Mouse (Mus musculus) stomach, embryonic 15.5 days (tissue): ENCODE measurements at regions not wholly inside any gene's neighbourhood (a gene's known extent, or its start where the extent isn't known, plus 50 kb on each side); places are given as distances from the start of the nearest gene placed in this dataset.

ENCODE experiments used
- ATAC-seq: fragments of 200-750 bp; cut with Nextera tagmentation; 2 replicates; pipeline ENCODE4 v1.8.0; 2017; ENCODE audit warnings: low read depth, moderate number of reproducible peaks, moderate TSS enrichment; ENCODE audit not compliant: insufficient read depth, low FRiP score
- H3K27ac ChIP-seq: fragments of 300-500 bp; sonication (generic); 2 replicates; pipeline ENCODE4 v1.5.1; 2015; ENCODE audit warnings: mild to moderate bottlenecking, inconsistent platforms
- H3K27me3 ChIP-seq: fragments of 300-500 bp; sonication (generic); replicated peaks from 2 replicates; pipeline ENCODE4 v1.6.1; 2015; ENCODE audit warnings: inconsistent platforms
- H3K36me3 ChIP-seq: fragments of 300-500 bp; sonication (generic); 2 replicates; pipeline ENCODE4 v1.6.1; 2015; ENCODE audit warnings: inconsistent platforms
- H3K4me1 ChIP-seq: fragments of 300-500 bp; sonication (generic); 2 replicates; pipeline ENCODE4 v1.6.1; 2015; ENCODE audit warnings: inconsistent platforms
- H3K4me2 ChIP-seq: fragments of 300-500 bp; sonication (generic); 2 replicates; pipeline ENCODE4 v1.6.1; 2015; ENCODE audit warnings: mild to moderate bottlenecking, inconsistent platforms
- H3K4me3 ChIP-seq: fragments of 300-500 bp; sonication (generic); replicated peaks from 2 replicates; pipeline ENCODE4 v1.5.1; 2015; ENCODE audit warnings: inconsistent platforms
- H3K9ac ChIP-seq: fragments of 300-500 bp; sonication (generic); 2 replicates; pipeline ENCODE4 v1.6.1; 2015; ENCODE audit warnings: inconsistent platforms
- H3K9me3 ChIP-seq: fragments of 300-500 bp; sonication (generic); 2 replicates; pipeline ENCODE4 v1.6.1; 2016; ENCODE audit warnings: inconsistent platforms
- WGBS: fragments of 180-500 bp; shearing (Covaris S2); methylation state at CpG from one replicate; pipeline ENCODE4 v1.1.7; 2015; 5-methylcytosine and 5-hydroxymethylcytosine counted together

DNA sequence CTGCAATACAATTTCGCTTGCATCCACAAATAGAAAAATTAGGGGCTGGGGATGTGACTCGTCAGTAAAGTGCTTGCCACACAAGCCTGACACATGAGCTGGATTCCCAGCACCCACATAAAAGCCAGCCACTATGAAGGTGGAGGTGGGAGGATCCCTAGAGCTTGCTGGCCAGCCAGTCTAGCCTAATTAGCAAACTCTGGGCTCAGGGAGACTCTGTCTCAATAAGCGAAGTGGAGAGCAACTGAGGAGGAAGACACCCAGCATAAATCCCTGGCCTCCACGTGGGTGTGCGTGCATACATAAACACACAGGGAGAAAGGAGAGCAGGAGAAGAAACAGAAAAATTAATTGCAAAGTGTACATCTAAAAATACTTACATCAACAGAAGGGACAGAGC lies 134.1 kb upstream of the Gm6657 start:
- H3K27ac ChIP-seq, result no peak overlapping the region
- H3K36me3 ChIP-seq, result no peaks in the 10 kb centered on the region
- no peak overlapping the region for H3K4me3 ChIP-seq
- 0 out of 2 replicates have a peak, but pooled peaks cover 6% of the 10 kb centered on the region for H3K27me3 ChIP-seq
- 51% methylated on average over 5 of the region's 5 CpGs for WGBS
- H3K9me3 ChIP-seq, result no peaks in the 10 kb centered on the region
- H3K9ac ChIP-seq, result no peak overlapping the region
- no peak for ATAC-seq
- H3K4me2 ChIP-seq, result no peak overlapping the region
- H3K4me1 ChIP-seq, result 0 out of 2 replicates have a peak, but pooled peaks cover 2% of the 10 kb centered on the region

DNA sequence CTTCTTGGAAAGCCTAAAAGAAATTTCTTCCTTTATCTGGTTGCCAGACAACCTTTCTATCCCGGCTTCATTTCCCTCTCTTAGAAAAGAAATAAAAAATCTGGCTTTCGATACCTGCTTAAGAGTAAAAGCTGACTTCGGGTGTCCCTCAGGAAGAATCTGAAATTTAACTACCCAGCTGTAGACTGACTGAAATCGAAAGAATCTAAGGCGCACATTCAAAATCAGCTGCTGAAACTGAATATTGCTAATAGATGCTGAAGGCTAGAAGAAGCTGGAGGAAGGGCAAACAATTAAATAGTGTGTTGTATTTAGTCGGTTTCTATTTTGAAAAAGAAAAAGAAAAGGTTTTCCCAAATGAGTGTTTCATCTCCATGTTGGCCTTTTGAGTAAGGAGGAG lies 128.0 kb upstream of the Gm6657 start:
- Histone ChIP-seq H3K9me3 (no peaks in the 10 kb centered on the region), H3K27ac (no peak overlapping the region), H3K36me3 (no peaks in the 10 kb centered on the region), H3K4me3 (no peak overlapping the region), H3K9ac (no peak overlapping the region), H3K27me3 (no peaks in the 10 kb centered on the region), H3K4me2 (no peak overlapping the region), H3K4me1 (no peaks in the 10 kb centered on the region)
- no peak for ATAC-seq
- 87% methylated on average over 6 of the region's 6 CpGs for WGBS

DNA sequence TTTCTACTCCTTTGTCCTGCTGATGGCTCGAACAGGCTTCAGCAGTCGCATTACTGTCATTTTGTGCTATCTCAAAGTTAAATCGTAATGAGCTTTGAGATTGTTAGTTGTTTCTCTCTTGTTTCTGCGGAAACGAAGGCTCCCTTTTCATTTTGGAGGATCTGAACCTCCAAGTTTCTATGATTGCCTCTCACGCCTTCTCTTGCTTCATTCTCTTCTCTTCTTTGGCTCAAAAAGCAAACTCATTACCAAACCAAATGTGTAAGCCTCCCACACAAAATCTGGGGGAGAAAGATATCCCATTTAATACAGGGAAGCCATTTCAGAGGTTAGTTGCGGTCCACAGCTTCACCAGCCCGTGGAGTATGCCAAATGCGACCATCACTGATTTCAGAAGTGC lies 121.1 kb upstream of the Gm6657 start:
- H3K4me3 ChIP-seq, result no peak overlapping the region
- H3K4me1 ChIP-seq, result no peaks in the 10 kb centered on the region
- no peak for ATAC-seq
- no peaks in the 10 kb centered on the region for H3K9me3 ChIP-seq
- H3K27ac ChIP-seq, result no peak overlapping the region
- H3K4me2 ChIP-seq, result no peak overlapping the region
- WGBS, result 85% methylated on average over 9 of the region's 9 CpGs
- H3K9ac ChIP-seq, result no peak overlapping the region
- H3K27me3 ChIP-seq, result no peaks in the 10 kb centered on the region
- no peaks in the 10 kb centered on the region for H3K36me3 ChIP-seq

DNA sequence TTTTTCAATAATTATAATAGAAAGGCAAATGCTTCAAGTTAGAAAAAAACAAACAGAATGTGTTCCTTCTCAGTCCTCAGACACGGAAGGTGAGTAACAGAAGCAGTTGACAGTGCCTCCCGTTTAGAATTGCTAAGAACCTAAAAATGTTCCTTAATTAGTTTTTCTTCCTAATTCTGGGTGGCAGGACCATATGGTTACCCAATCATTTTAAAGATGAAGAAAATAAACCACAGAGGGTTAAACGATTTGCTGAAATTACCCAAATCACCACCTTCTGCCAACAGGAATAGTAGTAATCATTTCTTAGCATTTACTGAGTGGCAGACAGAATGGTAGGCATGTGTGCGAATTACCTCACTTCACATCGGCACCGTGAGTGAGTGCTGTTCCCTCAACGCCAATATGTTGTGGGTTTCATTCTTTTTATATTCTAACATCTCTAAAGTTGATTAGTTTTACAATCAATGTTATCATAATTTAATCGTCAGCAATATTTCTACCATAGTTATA lies 119.7 kb upstream of the Gm6657 start:
- Histone ChIP-seq H3K36me3 (no peaks in the 10 kb centered on the region), H3K4me3 (no peak overlapping the region), H3K4me1 (no peaks in the 10 kb centered on the region), H3K27me3 (no peaks in the 10 kb centered on the region), H3K4me2 (no peak overlapping the region), H3K27ac (no peak overlapping the region), H3K9me3 (no peaks in the 10 kb centered on the region), H3K9ac (no peak overlapping the region)
- no peak for ATAC-seq
- 89% methylated on average over 8 of the region's 8 CpGs for WGBS

DNA sequence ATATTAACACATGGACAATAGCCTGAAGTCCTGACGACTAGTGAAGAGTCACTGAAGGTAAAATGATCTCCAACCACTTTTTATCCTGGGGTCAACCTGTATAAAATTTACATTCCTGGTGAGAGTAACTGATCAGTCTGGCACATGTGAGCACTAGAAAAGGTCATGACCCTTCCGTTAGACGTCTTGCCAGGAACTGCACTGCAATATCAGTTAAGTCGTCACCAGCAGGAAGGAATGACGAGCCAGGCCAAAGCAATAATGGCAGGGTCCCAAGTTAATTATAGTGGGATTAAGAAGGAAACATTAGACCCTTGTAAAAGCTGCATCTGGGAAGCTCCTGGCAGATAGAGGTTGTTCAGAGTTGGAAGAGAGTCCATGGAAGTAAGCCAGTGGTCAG lies 116.8 kb upstream of the Gm6657 start:
- ATAC-seq, result no peak

DNA sequence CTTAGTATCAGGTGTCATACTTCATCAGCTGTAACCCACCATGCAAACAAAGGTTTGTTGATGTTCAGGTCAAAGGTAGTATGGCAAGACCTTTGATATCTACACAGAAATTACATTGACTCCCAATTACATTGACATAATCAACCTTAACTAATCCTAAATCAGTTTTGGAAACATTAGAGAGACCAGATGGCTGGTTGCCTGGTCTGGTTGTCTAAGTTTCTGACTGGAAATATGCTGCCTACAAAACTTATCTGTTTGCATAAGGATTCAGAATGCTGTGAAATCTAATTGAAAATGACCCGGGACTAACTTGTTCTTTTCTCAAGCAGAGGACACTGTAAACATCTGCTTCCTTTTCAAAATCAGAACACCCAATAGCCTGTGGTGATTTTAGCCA lies 111.9 kb upstream of the Gm6657 start:
- no peak overlapping the region for H3K9ac ChIP-seq
- no peak overlapping the region for H3K27ac ChIP-seq
- H3K4me3 ChIP-seq, result no peak overlapping the region
- H3K27me3 ChIP-seq, result no peaks in the 10 kb centered on the region
- H3K9me3 ChIP-seq, result no peaks in the 10 kb centered on the region
- no peaks in the 10 kb centered on the region for H3K36me3 ChIP-seq
- H3K4me2 ChIP-seq, result no peak overlapping the region
- ATAC-seq, result no peak
- H3K4me1 ChIP-seq, result no peaks in the 10 kb centered on the region
- 61% methylated on average over 1 of the region's 1 CpGs for WGBS

More for the DNA sequence above, 116.8 kb upstream of the Gm6657 start:
- Histone ChIP-seq H3K4me3 (no peak overlapping the region), H3K4me2 (no peak overlapping the region), H3K36me3 (no peaks in the 10 kb centered on the region), H3K27ac (no peak overlapping the region), H3K4me1 (no peaks in the 10 kb centered on the region), H3K27me3 (no peaks in the 10 kb centered on the region), H3K9me3 (no peaks in the 10 kb centered on the region), H3K9ac (no peak overlapping the region)
- WGBS, result 47% methylated on average over 5 of the region's 5 CpGs

DNA sequence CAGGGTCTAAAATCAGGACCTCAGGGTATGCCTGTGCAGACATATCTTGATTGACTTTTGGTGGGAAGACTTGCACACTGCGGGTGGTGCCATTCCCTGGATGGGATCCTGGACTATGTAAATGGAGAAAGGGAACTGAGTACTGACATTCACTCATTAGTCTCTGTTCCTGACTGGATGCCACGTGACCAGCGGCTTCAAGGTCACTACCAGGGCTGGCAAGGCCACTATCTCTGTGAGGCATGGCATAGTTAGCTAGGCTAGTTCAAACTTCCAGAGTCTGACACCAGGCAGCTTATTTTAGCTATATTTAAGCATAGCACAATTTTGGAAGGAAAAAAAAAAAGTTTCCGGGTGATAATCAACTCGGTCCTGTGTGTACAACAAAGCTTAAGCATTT lies 108.0 kb upstream of the Gm6657 start:
- 78% methylated on average over 5 of the region's 5 CpGs for WGBS
- Histone ChIP-seq H3K27ac (no peak overlapping the region), H3K4me3 (no peak overlapping the region), H3K9ac (no peak overlapping the region), H3K27me3 (no peaks in the 10 kb centered on the region), H3K9me3 (no peaks in the 10 kb centered on the region), H3K4me2 (no peak overlapping the region), H3K4me1 (no peaks in the 10 kb centered on the region), H3K36me3 (no peaks in the 10 kb centered on the region)
- ATAC-seq, result no peak

DNA sequence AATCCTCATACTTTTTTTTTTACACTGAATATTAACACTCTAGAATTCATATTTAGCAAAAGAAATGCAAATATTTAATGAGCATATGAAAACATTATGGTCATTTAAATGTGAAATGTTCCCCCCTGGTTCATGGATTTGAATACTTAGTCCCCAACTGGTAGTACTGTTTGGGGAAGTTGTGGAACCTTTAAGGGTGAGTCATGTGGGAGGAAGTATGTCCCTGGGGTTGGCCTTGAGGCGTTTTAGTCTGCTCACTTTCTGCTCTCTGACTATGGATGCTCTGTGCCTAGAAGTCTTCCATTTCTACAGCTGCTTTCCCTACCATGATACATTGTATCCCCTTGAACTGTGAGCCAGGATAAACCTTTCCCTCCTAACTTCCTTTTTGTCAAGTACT lies 106.1 kb upstream of the Gm6657 start:
- WGBS, result 43% methylated on average over 1 of the region's 1 CpGs

DNA sequence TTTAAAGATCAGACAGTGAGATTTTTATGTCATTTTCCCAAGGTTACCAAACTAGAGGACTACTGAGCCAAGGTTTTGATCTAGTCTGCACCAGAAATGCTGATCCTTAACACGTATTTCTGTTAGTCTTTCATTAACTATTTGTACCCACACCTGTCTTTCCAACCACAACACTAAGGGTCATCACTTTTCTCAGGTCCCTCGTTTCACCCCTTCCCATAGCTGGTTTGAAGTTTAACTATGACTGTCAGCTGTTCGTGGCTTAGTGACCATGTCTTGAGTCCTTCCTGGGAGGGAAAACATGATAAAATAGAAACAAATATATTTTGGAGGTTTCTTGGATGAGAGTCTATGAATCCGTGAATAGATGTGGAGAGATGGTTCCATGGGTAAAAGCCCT lies 99.6 kb upstream of the Gm6657 start:
- 78% methylated on average over 4 of the region's 4 CpGs for whole genome bisulfite sequencing
- no peaks in the 10 kb centered on the region for H3K9me3 ChIP-seq
- no peaks in the 10 kb centered on the region for H3K36me3 ChIP-seq
- no peak overlapping the region for H3K4me3 ChIP-seq
- no peaks in the 10 kb centered on the region for H3K27me3 ChIP-seq
- no peak overlapping the region for H3K27ac ChIP-seq
- no peak overlapping the region for H3K4me2 ChIP-seq
- ATAC-seq, result no peak
- H3K9ac ChIP-seq, result no peak overlapping the region
- no peaks in the 10 kb centered on the region for H3K4me1 ChIP-seq

More for the DNA sequence above, 106.1 kb upstream of the Gm6657 start:
- Histone ChIP-seq H3K4me3 (no peak overlapping the region), H3K4me2 (no peak overlapping the region), H3K9me3 (no peaks in the 10 kb centered on the region), H3K36me3 (no peaks in the 10 kb centered on the region), H3K4me1 (no peaks in the 10 kb centered on the region), H3K27ac (no peak overlapping the region), H3K9ac (no peak overlapping the region), H3K27me3 (no peaks in the 10 kb centered on the region)
- ATAC-seq, result no peak

DNA sequence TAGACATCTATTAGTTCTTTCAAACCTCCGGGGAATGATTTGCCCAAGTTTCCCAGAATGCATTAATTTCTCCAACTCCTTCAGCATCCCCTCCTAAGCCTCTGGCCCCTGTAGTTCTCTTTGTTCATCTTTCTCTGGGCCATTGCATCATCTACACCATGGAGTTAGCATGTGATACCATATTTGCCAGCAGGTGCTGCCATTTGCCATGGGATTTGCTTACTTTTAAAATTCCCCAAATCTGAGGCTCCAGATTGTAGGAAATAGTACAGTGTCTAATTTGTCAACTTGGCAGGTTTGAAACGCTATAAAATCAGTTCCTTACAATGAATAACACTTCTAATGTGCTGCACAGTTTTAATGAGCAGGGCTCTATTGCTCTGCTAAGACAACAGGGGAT lies 98.7 kb upstream of the Gm6657 start:
- Histone ChIP-seq H3K27ac (no peak overlapping the region), H3K4me2 (no peak overlapping the region), H3K9ac (no peak overlapping the region), H3K4me3 (no peak overlapping the region), H3K36me3 (no peaks in the 10 kb centered on the region), H3K27me3 (no peaks in the 10 kb centered on the region), H3K4me1 (no peaks in the 10 kb centered on the region), H3K9me3 (no peaks in the 10 kb centered on the region)
- ATAC-seq, result no peak
- WGBS, result 56% methylated on average over 2 of the region's 2 CpGs

DNA sequence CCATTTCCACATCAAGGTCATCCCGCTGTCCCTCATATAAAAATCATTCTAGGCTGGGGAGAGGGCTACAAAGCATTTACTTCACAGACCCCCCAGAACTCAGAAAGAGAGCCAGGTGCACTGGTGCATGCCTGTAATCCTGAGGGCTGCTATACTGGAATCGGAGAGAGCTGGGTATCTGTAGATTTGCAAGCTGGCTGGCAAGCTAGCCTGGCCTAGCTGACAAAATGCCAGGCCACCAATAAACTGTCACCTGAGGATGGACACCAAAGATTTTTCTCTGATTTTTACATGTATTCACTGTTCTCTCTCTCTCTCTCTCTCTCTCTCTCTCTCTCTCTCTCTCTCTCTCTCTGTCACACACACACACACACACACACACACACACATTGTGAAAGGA lies 98.1 kb upstream of the Gm6657 start:
- Histone ChIP-seq H3K4me3 (no peak overlapping the region), H3K27ac (no peak overlapping the region), H3K4me1 (no peaks in the 10 kb centered on the region), H3K27me3 (no peaks in the 10 kb centered on the region), H3K9me3 (no peaks in the 10 kb centered on the region), H3K9ac (no peak overlapping the region), H3K4me2 (no peak overlapping the region), H3K36me3 (no peaks in the 10 kb centered on the region)
- no peak for ATAC-seq
- 81% methylated on average over 2 of the region's 2 CpGs for WGBS

DNA sequence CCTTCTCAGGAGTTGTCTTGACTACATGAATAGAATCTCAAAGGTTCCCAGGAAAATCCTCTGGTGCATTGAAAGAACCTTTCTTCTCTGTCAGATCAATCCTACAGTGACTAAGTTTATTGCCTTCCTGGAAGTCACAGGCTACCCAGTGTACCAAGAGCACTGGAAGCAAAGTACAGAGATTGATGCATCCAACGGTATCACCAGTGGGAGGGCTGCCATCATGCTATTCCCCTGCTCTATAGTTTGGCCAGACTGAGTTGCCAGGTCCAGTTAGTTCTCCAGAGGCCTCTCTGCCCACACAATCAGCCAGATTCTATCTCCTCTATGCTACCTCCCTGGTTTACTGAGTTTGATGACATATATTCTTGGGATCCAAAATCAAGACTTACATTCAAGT lies 96.9 kb upstream of the Gm6657 start:
- no peak for ATAC-seq
- H3K4me1 ChIP-seq, result no peaks in the 10 kb centered on the region
- H3K27me3 ChIP-seq, result no peaks in the 10 kb centered on the region
- no peak overlapping the region for H3K27ac ChIP-seq
- H3K4me2 ChIP-seq, result no peak overlapping the region
- H3K9me3 ChIP-seq, result no peaks in the 10 kb centered on the region
- no peak overlapping the region for H3K4me3 ChIP-seq
- no peaks in the 10 kb centered on the region for H3K36me3 ChIP-seq
- no peak overlapping the region for H3K9ac ChIP-seq
- WGBS, result 62% methylated on average over 1 of the region's 1 CpGs

DNA sequence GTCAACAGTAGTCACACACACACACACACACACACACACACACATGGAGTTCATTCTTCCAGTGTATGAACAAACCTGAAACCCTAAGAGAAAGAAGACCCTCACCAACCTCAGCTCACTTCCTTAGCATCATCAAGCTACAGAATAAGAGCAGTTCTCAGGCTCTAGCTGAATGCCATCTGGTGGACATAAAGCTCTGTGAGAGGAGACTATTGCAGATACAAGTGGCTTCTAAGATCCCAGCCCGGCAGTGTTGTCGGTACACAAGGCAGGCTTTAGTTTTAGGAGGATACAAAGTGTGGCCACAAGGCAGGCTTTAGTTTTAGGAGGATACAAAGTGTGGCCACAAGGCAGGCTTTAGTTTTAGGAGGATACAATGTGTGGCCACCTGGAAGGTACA lies 96.3 kb upstream of the Gm6657 start:
- ATAC-seq, result no peak
- no peaks in the 10 kb centered on the region for H3K36me3 ChIP-seq
- no peak overlapping the region for H3K4me3 ChIP-seq
- H3K9me3 ChIP-seq, result no peaks in the 10 kb centered on the region
- no peak overlapping the region for H3K9ac ChIP-seq
- no peaks in the 10 kb centered on the region for H3K4me1 ChIP-seq
- H3K27me3 ChIP-seq, result no peaks in the 10 kb centered on the region
- 67% methylated on average over 2 of the region's 2 CpGs for WGBS
- H3K27ac ChIP-seq, result no peak overlapping the region
- H3K4me2 ChIP-seq, result no peak overlapping the region
